Comparison of ENCODE assay signal across 30 mouse cellular contexts in the genomic region with DNA sequence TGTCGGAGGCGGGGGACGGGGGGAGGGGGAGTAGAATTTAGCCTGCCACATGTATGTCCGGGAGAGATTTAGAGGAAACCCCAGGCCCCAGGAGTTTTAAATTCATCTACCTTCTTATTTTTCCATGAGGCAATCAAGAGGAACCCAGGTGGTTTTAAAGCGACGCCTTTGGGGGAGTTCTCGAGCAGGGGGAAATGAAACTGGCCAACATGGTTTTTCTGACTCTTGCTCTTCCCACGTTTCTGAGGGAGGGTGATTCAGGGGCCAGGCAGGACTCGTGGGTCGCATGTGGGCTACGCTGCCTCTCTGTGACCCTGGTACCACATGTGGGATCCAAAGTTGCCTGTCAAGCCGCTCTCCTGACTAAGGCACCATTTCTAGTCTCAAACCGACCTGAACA. TPM values are rescaled to one million over a fixed set of nuclear protein-coding genes. Genes with fewer than 3 reads are reported as not detected.
A peak's percentile ranks its signal among the peaks of the same experiment; 100 is the strongest.
DNase-seq lines count a peak whose midpoint lies in the region; ATAC-seq and TF ChIP-seq lines count a peak whose summit lies in the region.
"Had no signal": no experiment of that assay in that cellular context is flagged by ENCODE, and none has a peak within 500 bp of the region (broad histone marks: within the 10 kb centered on the region; RNA-seq: fewer than 3 reads in every experiment).

No protein-coding gene starts in this region.

- H3K9ac ChIP-seq in lung, postnatal 0 days (replicated peaks; ENCODE audit: low read depth) = no peak overlapping the region
- no peak overlapping the region; the same call in 1 of the 2 replicates for H3K9ac ChIP-seq in CH12.LX (ENCODE audit: insufficient read depth, low read depth)
- H3K9ac ChIP-seq in midbrain, embryonic 16.5 days (ENCODE audit: low read depth, low read length) = no peak overlapping the region
- H3K9ac ChIP-seq: forebrain, embryonic 13.5 days; heart, embryonic 13.5 days; hindbrain, embryonic 15.5 days; limb, embryonic 15.5 days; liver, embryonic 14.5 days; lung, embryonic 14.5 days; midbrain, embryonic 15.5 days; neural tube, embryonic 12.5 days; stomach, embryonic 15.5 days had no signal

- no peak for TF ChIP-seq EP300 in lung, postnatal 0 days (IDR thresholded peaks at IDR 0.05)
- peak; percentile 97 for TF ChIP-seq EP300 in CH12.LX (IDR thresholded peaks at IDR 0.05; ENCODE audit: low read length)

- dilution Hi-C loops in CH12.LX (cut with MboI; ENCODE audit: extremely low pct_ligation_motif_present, extremely low pct_unique_long_range_greater_than_20kb, low sequenced_read_pairs) = no loop called here

- H3K4me3 ChIP-seq in lung, postnatal 0 days (ENCODE audit: low read depth, low read length) = no peak overlapping the region
- no peak overlapping the region for H3K4me3 ChIP-seq in CH12.LX (replicated peaks in 1 of 3; ENCODE audit: low read depth in 2 of 3, low read length in 2 of 3, poor library complexity in 1 of 3)
- H3K4me3 ChIP-seq in midbrain, embryonic 16.5 days (ENCODE audit: low read depth, low read length) = no peak overlapping the region
- H3K4me3 ChIP-seq: forebrain, embryonic 13.5 days; heart, adult 2 months; heart, embryonic 13.5 days; hindbrain, embryonic 10.5 days; hindbrain, embryonic 15.5 days; limb, embryonic 10.5 days; limb, embryonic 15.5 days; midbrain, embryonic 10.5 days; midbrain, embryonic 15.5 days; myocyte; neural tube, embryonic 12.5 days; stomach, embryonic 15.5 days had no signal

- in situ Hi-C loops in CH12.LX (cut with MboI; ENCODE audit: low pct_ligation_motif_present, low pct_unique_long_range_greater_than_20kb, low sequenced_read_pairs) = no loop called here

- no peaks in the 10 kb centered on the region for H3K79me2 ChIP-seq in CH12.LX (replicated peaks; ENCODE audit: control insufficient read depth, extremely low read depth, insufficient read depth, poor library complexity, severe bottlenecking)

- no peaks in the 10 kb centered on the region for H3K27me3 ChIP-seq in lung, postnatal 0 days (replicated peaks; ENCODE audit: insufficient read depth, low read length)
- H3K27me3 ChIP-seq in CH12.LX (replicated peaks) = no peaks in the 10 kb centered on the region
- no peaks in the 10 kb centered on the region for H3K27me3 ChIP-seq in midbrain, embryonic 16.5 days (ENCODE audit: control insufficient read depth, insufficient read depth, low read depth, low read length)
- H3K27me3 ChIP-seq: forebrain, embryonic 13.5 days; heart, embryonic 13.5 days; hindbrain, embryonic 15.5 days; limb, embryonic 15.5 days; midbrain, embryonic 15.5 days; neural tube, embryonic 12.5 days; stomach, embryonic 15.5 days had no signal

- H3K9me3 ChIP-seq in lung, postnatal 0 days (ENCODE audit: low read length) = no peaks in the 10 kb centered on the region
- H3K9me3 ChIP-seq in CH12.LX (replicated peaks; ENCODE audit: low read length) = no peaks in the 10 kb centered on the region
- no peaks in the 10 kb centered on the region for H3K9me3 ChIP-seq in midbrain, embryonic 16.5 days (replicated peaks; ENCODE audit: control insufficient read depth, low read length, poor library complexity, severe bottlenecking)
- H3K9me3 ChIP-seq: forebrain, embryonic 13.5 days; heart, embryonic 13.5 days; hindbrain, embryonic 10.5 days; hindbrain, embryonic 15.5 days; limb, embryonic 10.5 days; limb, embryonic 15.5 days; midbrain, embryonic 10.5 days; midbrain, embryonic 15.5 days; neural tube, embryonic 12.5 days; stomach, embryonic 15.5 days had no signal

- DNase-seq in lung, postnatal 36 days = peak; percentile 6
- DNase-seq in lung, postnatal 0 days (ENCODE audit: low spot score) = no peak
- peak; percentile 88 for DNase-seq in CH12.LX (ENCODE audit: extremely low read depth)
- no peak for DNase-seq in lung, postnatal 4 days
- DNase-seq in embryo, embryonic 9.5 days (ENCODE audit: extremely low spot score) = no peak
- DNase-seq: adrenal gland, postnatal 25 days; cerebellum, adult 18-20 months; cerebellum, postnatal 14 days; gastrocnemius, postnatal 10 days; heart, adult 2 months; heart, postnatal 10 days; kidney, adult 18-20 months; kidney, postnatal 4 days; lung, embryonic 14.5 days; thymus, postnatal 25 days had no signal

- TF ChIP-seq CTCF in lung, postnatal 0 days (IDR thresholded peaks at IDR 0.05) = no peak
- TF ChIP-seq CTCF in CH12.LX (conservative IDR thresholded peaks at IDR 0.05 in 1 of 2, IDR thresholded peaks at IDR 0.05 in 1 of 2; ENCODE audit: low read depth in 2 of 2, low read length in 2 of 2) = no peak

- no peaks in the 10 kb centered on the region; the same call in 1 of the 2 replicates for H3K4me1 ChIP-seq in lung, postnatal 0 days (ENCODE audit: insufficient read depth, low read depth, low read length)
- peaks cover 14 to 32% of the 10 kb centered on the region in 2 experiments for H3K4me1 ChIP-seq in CH12.LX (ENCODE audit: control insufficient read depth in 1 of 2, insufficient read depth in 2 of 2)
- H3K4me1 ChIP-seq in midbrain, embryonic 16.5 days (ENCODE audit: control insufficient read depth, insufficient read depth, low read length) = no peaks in the 10 kb centered on the region
- H3K4me1 ChIP-seq: forebrain, embryonic 13.5 days; hindbrain, embryonic 15.5 days; midbrain, embryonic 15.5 days; neural tube, embryonic 12.5 days; stomach, embryonic 15.5 days had no signal

- TF ChIP-seq POLR2A in CH12.LX (IDR thresholded peaks at IDR 0.05; ENCODE audit: low read depth, low read length) = no peak

- peak; percentile 1 for TF ChIP-seq RAD21 in CH12.LX (IDR thresholded peaks at IDR 0.05; ENCODE audit: low read depth, low read length)

- H3K36me3 ChIP-seq in lung, postnatal 0 days (ENCODE audit: insufficient read depth, low read length) = no peaks in the 10 kb centered on the region
- no peaks in the 10 kb centered on the region for H3K36me3 ChIP-seq in CH12.LX (replicated peaks in 1 of 2; ENCODE audit: control insufficient read depth in 1 of 2, insufficient read depth in 1 of 2, low read length in 1 of 2)
- H3K36me3 ChIP-seq in midbrain, embryonic 16.5 days (ENCODE audit: control insufficient read depth, insufficient read depth, low read length) = no peaks in the 10 kb centered on the region
- H3K36me3 ChIP-seq: heart, embryonic 13.5 days; hindbrain, embryonic 10.5 days; hindbrain, embryonic 15.5 days; limb, embryonic 10.5 days; limb, embryonic 15.5 days; midbrain, embryonic 10.5 days; midbrain, embryonic 15.5 days; neural tube, embryonic 12.5 days; stomach, embryonic 15.5 days had no signal

- no peak overlapping the region for H3K27ac ChIP-seq in lung, postnatal 0 days (ENCODE audit: low read length)
- H3K27ac ChIP-seq in CH12.LX (ENCODE audit: insufficient read depth, low read depth) = no peak overlapping the region
- no peak overlapping the region for H3K27ac ChIP-seq in midbrain, embryonic 16.5 days (ENCODE audit: low read length)
- H3K27ac ChIP-seq: forebrain, embryonic 13.5 days; heart, adult 2 months; heart, embryonic 13.5 days; hindbrain, embryonic 10.5 days; hindbrain, embryonic 15.5 days; limb, embryonic 10.5 days; limb, embryonic 15.5 days; liver, embryonic 14.5 days; midbrain, embryonic 10.5 days; midbrain, embryonic 15.5 days; neural tube, embryonic 12.5 days; stomach, embryonic 15.5 days had no signal

- H3K4me2 ChIP-seq in lung, postnatal 0 days (replicated peaks; ENCODE audit: low read depth, low read length) = no peak overlapping the region
- H3K4me2 ChIP-seq in CH12.LX (ENCODE audit: insufficient read depth, low read depth, poor library complexity, severe bottlenecking) = peak overlapping the region; percentile 53
- no peak overlapping the region for H3K4me2 ChIP-seq in midbrain, embryonic 16.5 days (ENCODE audit: low read length)
- H3K4me2 ChIP-seq: forebrain, embryonic 13.5 days; heart, embryonic 13.5 days; hindbrain, embryonic 15.5 days; limb, embryonic 15.5 days; lung, embryonic 14.5 days; midbrain, embryonic 15.5 days; neural tube, embryonic 12.5 days; stomach, embryonic 15.5 days had no signal

- 87% methylated on average over 13 of the region's 13 CpGs for WGBS in lung, postnatal 0 days
- 87% methylated on average over 13 of the region's 13 CpGs for WGBS in midbrain, embryonic 16.5 days

- ATAC-seq in lung, postnatal 0 days = no peak
- ATAC-seq in common myeloid progenitor, adult 5-6 weeks (replicated peaks; ENCODE audit: low read depth, poor library complexity, severe bottlenecking) = peak; percentile 59
- ATAC-seq in megakaryocyte, adult 5-6 weeks (ENCODE audit: poor library complexity, severe bottlenecking) = peak; percentile 66
- ATAC-seq in midbrain, embryonic 16.5 days = no peak
- ATAC-seq: forebrain, embryonic 13.5 days; midbrain, embryonic 15.5 days had no signal

TF ChIP-seq in CH12.LX, 34 proteins besides CTCF, POLR2A, EP300 and RAD21 (continues in another document):
- TF ChIP-seq GABPA (IDR thresholded peaks at IDR 0.05; ENCODE audit: insufficient replicate concordance, low read depth, low read length) = no peak
- no peak for TF ChIP-seq NELFE (IDR thresholded peaks at IDR 0.05; ENCODE audit: low read depth, low read length)
- peak; percentile 99 for TF ChIP-seq ETS1 (conservative IDR thresholded peaks at IDR 0.05; ENCODE audit: low read depth, low read length)
- peak; percentile 47; the same call in 1 of the 2 replicates for TF ChIP-seq SIN3A (IDR thresholded peaks at IDR 0.05; ENCODE audit: low read length)
- 0 out of 2 replicates have a peak, but pooled peaks have one; percentile 14 for TF ChIP-seq KAT2A (IDR thresholded peaks at IDR 0.05; ENCODE audit: insufficient replicate concordance, low read length)
- peak; percentile 89 for TF ChIP-seq TCF12 (IDR thresholded peaks at IDR 0.05; ENCODE audit: low read depth, low read length)
- TF ChIP-seq MAZ (IDR thresholded peaks at IDR 0.05; ENCODE audit: low read depth, low read length) = peak; percentile 94; the same call in 1 of the 2 replicates
- TF ChIP-seq ELF1 (IDR thresholded peaks at IDR 0.05; ENCODE audit: low read depth, low read length) = no peak
- peak; percentile 48; the same call in 1 of the 2 replicates for TF ChIP-seq MAFK (IDR thresholded peaks at IDR 0.05; ENCODE audit: insufficient replicate concordance, low read length)
- no peak for TF ChIP-seq USF1 (IDR thresholded peaks at IDR 0.05; ENCODE audit: low read depth, low read length)
- 0 out of 2 replicates have a peak, but pooled peaks have one; percentile 1 for TF ChIP-seq TBP (conservative IDR thresholded peaks at IDR 0.05; ENCODE audit: low read depth, low read length)
- TF ChIP-seq JUND (conservative IDR thresholded peaks at IDR 0.05; ENCODE audit: low read depth, low read length) = peak; percentile 66; the same call in 1 of the 2 replicates
- peak; percentile 76 for TF ChIP-seq MEF2A (IDR thresholded peaks at IDR 0.05; ENCODE audit: borderline replicate concordance, low read depth, low read length)

RNA-seq across cellular contexts. Expression of a gene that starts 45.8 kb away (rescaled TPM):
- 13.1 and 13.7 TPM in 2 replicates for polyA plus RNA-seq in lung, postnatal 0 days (2015; fragmentation: Nextera tagmentation; extraction: Ambion mirVana)
- total RNA-seq in CH12.LX (2012; rRNA removed) = 11.2 and 13.4 TPM in 2 replicates
- 10.4 and 11.4 TPM in 2 replicates for total RNA-seq in CH12.LX (2014; rRNA removed)
- 19.9 and 20.9 TPM in 2 replicates for polyA plus RNA-seq in CH12.LX (2012; ENCODE audit: insufficient read length, low read depth)
- 29.2 and 33.9 TPM in 2 replicates for total RNA-seq in common myeloid progenitor, adult 5-6 weeks (2017)
- total RNA-seq in megakaryocyte, adult 5-6 weeks (2015) = 52.2 and 53.5 TPM in 2 replicates
- total RNA-seq in megakaryocyte, adult 5-6 weeks (2017) = 90.8 and 98.4 TPM in 2 replicates
- 14.3 and 15.9 TPM in 2 replicates for polyA plus RNA-seq in midbrain, embryonic 16.5 days (2015; fragmentation: Nextera tagmentation; extraction: Ambion mirVana)

Comparison
In these comparisons a context has a peak if more than half of its experiments do, and no peak if none do; other contexts are left out.
1. DNase-seq: peak in lung, postnatal 36 days (single experiment) and CH12.LX (single experiment); none in lung, postnatal 0 days (single experiment), lung, postnatal 4 days (0 of 2) and embryo, embryonic 9.5 days (single experiment).
2. ATAC-seq: peak in common myeloid progenitor, adult 5-6 weeks (single experiment) and megakaryocyte, adult 5-6 weeks (single experiment); none in lung, postnatal 0 days (single experiment) and midbrain, embryonic 16.5 days (single experiment).